Mouse (Mus musculus): Measurements from ENCODE around the gene Necab2. TPM values are rescaled to one million over a fixed set of nuclear protein-coding genes. Genes with fewer than 3 reads are reported as not detected.
A peak's percentile ranks its signal among the peaks of the same experiment; 100 is the strongest.

Gene Necab2
- polyA plus RNA-seq, 1 experiment: 0.30 TPM

DNA sequence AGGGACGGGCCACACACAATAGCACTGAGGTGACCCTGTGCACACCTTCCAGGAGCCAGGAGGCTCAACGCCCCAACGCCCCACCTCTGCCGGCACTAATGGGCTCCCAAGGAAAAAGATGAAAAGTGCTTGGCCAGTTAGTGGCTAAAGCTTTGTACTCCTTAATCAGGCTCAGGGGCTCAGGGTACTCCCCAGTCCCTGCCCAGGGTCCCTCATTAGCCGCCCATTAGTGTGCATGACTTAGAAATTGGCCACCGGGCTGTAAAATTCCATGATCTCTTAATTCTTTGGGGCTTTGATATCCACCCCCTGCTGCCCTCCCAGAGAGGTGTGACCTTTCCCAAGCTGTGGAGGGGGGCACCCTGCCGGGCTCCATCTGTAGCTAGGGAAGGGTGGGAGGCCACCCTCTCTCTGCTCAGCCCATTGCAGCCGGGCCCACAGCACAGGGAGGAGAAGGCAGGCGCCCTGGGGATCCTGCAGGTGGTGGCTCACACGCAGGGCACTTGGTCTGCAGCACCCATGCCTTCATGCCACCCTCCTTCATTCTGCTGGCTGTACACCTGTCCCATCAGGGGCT, 56.8 kb downstream of the Necab2 start:
- TF ChIP-seq POLR2A (IDR thresholded peaks at IDR 0.05; ENCODE audit: low read depth, low read length) (no peak), CTCF (IDR thresholded peaks at IDR 0.05; ENCODE audit: borderline replicate concordance, insufficient read depth, low read length) (no peak)
- Histone ChIP-seq H3K27ac (ENCODE audit: insufficient read depth, low read length) (no peak overlapping the region), H3K4me3 (ENCODE audit: insufficient read depth, low read length) (no peak overlapping the region), H3K4me1 (ENCODE audit: control insufficient read depth, insufficient read depth, low read length) (no peaks in the 10 kb centered on the region)

DNA sequence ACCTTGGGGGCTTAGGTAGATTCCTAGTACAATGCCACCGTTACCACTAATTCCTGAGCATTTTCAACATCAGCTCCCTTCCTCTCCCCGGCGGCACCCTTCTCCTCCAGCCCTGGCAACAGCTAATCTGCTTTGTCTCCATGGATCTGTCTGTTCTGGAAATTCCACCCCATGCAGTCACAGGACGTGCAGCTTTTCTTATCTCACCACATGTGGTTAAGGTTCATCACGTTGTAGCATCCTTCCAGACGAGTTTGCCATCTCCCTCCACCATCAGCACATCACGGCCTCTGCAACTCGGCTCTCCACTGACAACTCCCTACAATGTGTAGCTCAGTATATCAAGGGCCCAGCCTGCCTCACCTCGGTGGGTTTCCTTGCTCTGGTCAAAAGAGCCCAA, 59.0 kb downstream of the Necab2 start:
- no peak for TF ChIP-seq POLR2A (IDR thresholded peaks at IDR 0.05; ENCODE audit: low read depth, low read length)
- TF ChIP-seq CTCF (IDR thresholded peaks at IDR 0.05; ENCODE audit: borderline replicate concordance, insufficient read depth, low read length): no peak
- H3K4me1 ChIP-seq (ENCODE audit: control insufficient read depth, insufficient read depth, low read length): no peaks in the 10 kb centered on the region
- no peak overlapping the region for H3K27ac ChIP-seq (ENCODE audit: insufficient read depth, low read length)
- H3K4me3 ChIP-seq (ENCODE audit: insufficient read depth, low read length): no peak overlapping the region

DNA sequence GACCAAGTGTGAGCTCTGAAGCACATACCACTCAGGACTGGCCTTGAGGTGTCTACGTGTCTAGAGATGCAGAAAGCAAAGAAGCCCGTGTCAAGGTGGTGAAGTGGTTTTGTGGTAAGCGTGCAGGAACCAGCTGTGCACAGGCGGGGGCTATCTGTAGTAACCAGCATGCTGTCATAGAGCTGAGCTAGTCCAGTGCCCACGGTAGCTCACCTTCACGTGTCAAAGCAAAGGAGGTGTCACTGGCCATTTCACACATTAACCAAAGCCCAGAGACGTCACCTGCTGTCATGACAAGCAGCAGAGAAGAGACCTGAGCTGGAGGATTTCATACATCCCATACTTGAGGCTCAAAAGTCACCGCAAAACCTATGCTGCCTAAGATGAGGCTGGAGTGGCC, 59.6 kb downstream of the Necab2 start:
- no peaks in the 10 kb centered on the region for H3K4me1 ChIP-seq (ENCODE audit: control insufficient read depth, insufficient read depth, low read length)
- TF ChIP-seq POLR2A (IDR thresholded peaks at IDR 0.05; ENCODE audit: low read depth, low read length): no peak
- no peak for TF ChIP-seq CTCF (IDR thresholded peaks at IDR 0.05; ENCODE audit: borderline replicate concordance, insufficient read depth, low read length)

DNA sequence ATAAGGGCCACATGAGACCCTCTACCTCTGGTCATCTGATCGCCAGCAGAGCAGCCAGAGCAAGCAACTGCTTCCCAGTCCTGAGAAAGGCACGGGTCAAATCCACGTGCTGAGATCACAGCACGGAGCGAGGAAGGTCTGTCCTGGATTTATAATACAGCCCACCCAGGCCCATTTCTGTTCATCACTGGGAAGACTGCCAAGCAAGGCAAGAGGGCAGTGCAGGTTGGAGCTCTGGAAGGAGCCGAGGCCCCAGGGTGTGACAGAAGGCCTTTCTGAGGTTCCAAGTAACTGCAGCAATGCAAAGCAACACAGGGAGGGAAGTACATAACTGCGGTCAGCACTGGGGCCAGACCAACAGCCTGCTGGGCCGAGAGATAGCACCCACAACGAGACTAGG, 64.0 kb downstream of the Necab2 start:
- TF ChIP-seq CTCF (IDR thresholded peaks at IDR 0.05; ENCODE audit: borderline replicate concordance, insufficient read depth, low read length) (no peak), POLR2A (IDR thresholded peaks at IDR 0.05; ENCODE audit: low read depth, low read length) (no peak)
- H3K4me1 ChIP-seq (ENCODE audit: control insufficient read depth, insufficient read depth, low read length): no peaks in the 10 kb centered on the region
- no peak overlapping the region for H3K4me3 ChIP-seq (ENCODE audit: insufficient read depth, low read length)
- no peak overlapping the region for H3K27ac ChIP-seq (ENCODE audit: insufficient read depth, low read length)

More for the DNA sequence above, 59.6 kb downstream of the Necab2 start:
- no peak overlapping the region for H3K27ac ChIP-seq (ENCODE audit: insufficient read depth, low read length)
- no peak overlapping the region for H3K4me3 ChIP-seq (ENCODE audit: insufficient read depth, low read length)

DNA sequence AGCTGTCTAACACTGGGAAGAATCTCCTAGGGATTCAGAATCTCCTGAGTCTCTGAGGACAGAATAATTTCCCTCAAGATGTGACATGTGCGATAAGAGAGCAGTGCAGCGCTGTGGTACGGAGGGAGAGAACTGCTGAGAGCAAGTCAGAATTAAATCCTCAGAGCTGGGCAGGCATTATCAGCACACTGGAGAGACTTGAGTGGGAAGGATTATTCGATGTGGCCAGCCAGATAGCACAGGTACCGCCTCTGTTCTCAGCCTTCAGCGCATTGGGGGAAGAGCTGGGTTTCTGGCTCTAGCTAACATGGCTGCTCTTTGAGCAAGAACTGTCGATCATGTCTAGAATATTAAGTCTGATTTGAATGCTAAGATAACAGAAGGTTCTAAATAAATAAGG, 65.2 kb downstream of the Necab2 start:
- TF ChIP-seq CTCF (IDR thresholded peaks at IDR 0.05; ENCODE audit: borderline replicate concordance, insufficient read depth, low read length) (no peak), POLR2A (IDR thresholded peaks at IDR 0.05; ENCODE audit: low read depth, low read length) (no peak)
- Histone ChIP-seq H3K4me1 (ENCODE audit: control insufficient read depth, insufficient read depth, low read length) (no peaks in the 10 kb centered on the region), H3K4me3 (ENCODE audit: insufficient read depth, low read length) (no peak overlapping the region), H3K27ac (ENCODE audit: insufficient read depth, low read length) (no peak overlapping the region)

DNA sequence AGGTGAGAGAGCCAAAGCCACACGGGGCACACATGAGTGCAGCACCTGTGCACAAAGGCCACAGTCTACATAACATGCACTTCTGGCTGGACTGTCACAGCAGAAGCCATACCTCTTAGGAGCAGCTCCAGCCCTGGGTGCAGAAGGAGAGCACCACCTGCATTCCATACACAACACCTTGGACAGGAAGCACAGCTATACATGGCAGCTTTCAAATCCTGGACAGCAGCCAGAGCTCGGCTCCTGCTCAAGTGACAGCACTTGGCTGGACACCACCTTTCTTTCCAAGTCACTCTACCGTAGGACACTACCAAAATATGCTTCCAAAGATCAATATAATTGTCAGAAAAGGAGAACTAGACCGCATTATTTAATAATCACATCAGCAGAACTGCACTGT, 66.9 kb downstream of the Necab2 start:
- Histone ChIP-seq H3K4me1 (ENCODE audit: control insufficient read depth, insufficient read depth, low read length) (no peaks in the 10 kb centered on the region), H3K27ac (ENCODE audit: insufficient read depth, low read length) (no peak overlapping the region), H3K4me3 (ENCODE audit: insufficient read depth, low read length) (no peak overlapping the region)
- TF ChIP-seq POLR2A (IDR thresholded peaks at IDR 0.05; ENCODE audit: low read depth, low read length) (no peak), CTCF (IDR thresholded peaks at IDR 0.05; ENCODE audit: borderline replicate concordance, insufficient read depth, low read length) (no peak)

DNA sequence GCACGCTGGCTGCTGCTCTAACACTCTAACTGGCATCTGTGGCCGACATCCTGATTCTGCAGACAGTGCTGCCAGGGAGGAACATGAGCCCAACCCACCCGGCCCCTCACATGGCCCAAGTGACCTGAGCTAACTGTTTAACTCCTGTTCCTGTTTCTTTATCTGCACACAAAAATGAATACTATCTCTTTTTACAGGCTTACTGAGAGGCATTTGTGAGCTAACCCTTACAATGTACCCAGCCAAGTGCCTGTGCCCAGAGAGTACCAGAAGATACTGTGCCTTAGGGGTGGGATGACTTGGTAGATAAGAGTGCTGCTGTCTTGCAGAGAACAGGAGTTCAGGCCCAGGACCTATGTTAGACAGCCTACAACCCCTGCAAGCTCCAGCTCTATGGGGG, 68.4 kb downstream of the Necab2 start:
- TF ChIP-seq POLR2A (IDR thresholded peaks at IDR 0.05; ENCODE audit: low read depth, low read length): no peak
- no peak for TF ChIP-seq CTCF (IDR thresholded peaks at IDR 0.05; ENCODE audit: borderline replicate concordance, insufficient read depth, low read length)

DNA sequence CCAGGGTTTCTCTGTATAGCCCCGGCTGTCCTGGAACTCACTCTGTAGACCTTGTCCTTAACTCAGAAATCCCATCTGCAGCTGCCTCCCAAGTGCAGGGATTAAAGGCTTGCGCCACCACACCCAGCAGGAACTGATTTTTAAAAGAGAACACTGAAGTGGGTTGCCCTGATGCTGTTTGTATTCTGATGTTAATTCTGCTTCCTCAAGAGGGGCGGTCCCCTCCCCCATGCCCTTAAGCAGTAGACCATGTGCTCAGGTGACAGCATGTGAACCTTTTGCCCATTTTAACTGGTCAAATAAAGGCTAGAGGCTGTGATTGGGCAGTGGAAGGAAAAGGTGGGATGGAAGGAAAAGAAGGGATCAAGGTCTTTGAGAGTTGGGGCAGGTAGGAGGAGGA, 69.2 kb downstream of the Necab2 start:
- no peak overlapping the region for H3K27ac ChIP-seq (ENCODE audit: insufficient read depth, low read length)

More for the DNA sequence above, 68.4 kb downstream of the Necab2 start:
- Histone ChIP-seq H3K4me3 (ENCODE audit: insufficient read depth, low read length) (no peak overlapping the region), H3K4me1 (ENCODE audit: control insufficient read depth, insufficient read depth, low read length) (no peaks in the 10 kb centered on the region), H3K27ac (ENCODE audit: insufficient read depth, low read length) (no peak overlapping the region)

DNA sequence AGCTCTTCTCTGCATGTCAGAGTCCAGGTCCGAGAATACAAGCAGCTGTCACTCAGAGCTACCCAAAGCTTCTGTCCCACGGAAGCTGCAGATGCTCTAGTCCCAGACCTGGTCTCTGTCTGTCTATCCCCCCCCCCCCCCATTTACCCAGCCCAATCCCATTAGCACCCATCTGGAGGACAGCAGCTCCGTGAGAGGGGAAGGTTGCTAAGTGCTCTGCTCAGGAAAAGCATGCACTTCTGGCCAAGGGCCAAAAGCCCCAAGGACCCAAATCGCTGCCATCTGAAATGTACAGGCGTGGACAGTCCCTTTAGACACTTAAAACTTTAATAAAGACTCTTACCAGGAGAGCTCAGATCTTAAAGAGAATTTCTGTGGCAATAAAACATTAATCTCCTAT, 70.2 kb downstream of the Necab2 start:
- no peaks in the 10 kb centered on the region for H3K4me1 ChIP-seq (ENCODE audit: control insufficient read depth, insufficient read depth, low read length)
- no peak overlapping the region for H3K27ac ChIP-seq (ENCODE audit: insufficient read depth, low read length)
- H3K4me3 ChIP-seq (ENCODE audit: insufficient read depth, low read length): no peak overlapping the region
- TF ChIP-seq POLR2A (IDR thresholded peaks at IDR 0.05; ENCODE audit: low read depth, low read length) (no peak), CTCF (IDR thresholded peaks at IDR 0.05; ENCODE audit: borderline replicate concordance, insufficient read depth, low read length) (no peak)

More for the DNA sequence above, 69.2 kb downstream of the Necab2 start:
- Histone ChIP-seq H3K4me3 (ENCODE audit: insufficient read depth, low read length) (no peak overlapping the region), H3K4me1 (ENCODE audit: control insufficient read depth, insufficient read depth, low read length) (no peaks in the 10 kb centered on the region)
- TF ChIP-seq POLR2A (IDR thresholded peaks at IDR 0.05; ENCODE audit: low read depth, low read length) (no peak), CTCF (IDR thresholded peaks at IDR 0.05; ENCODE audit: borderline replicate concordance, insufficient read depth, low read length) (no peak)

DNA sequence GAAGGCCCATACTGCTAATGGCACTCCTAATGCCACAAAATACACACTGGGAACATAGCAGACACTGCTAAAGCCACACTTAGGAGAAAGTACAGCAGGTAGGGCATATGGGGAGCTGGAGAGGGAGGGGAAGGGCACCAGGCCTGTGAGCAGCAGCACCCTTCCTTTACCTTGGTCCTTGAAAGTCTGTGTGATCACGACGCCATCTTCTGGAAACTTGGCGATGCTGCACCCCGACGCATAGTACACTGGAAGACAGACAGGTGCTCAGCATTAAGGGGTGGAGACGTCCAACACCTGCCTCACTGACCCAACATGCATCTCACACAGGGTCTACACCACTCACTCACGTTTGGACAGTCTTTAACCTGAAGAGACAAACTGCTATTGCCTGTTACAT, 73.6 kb downstream of the Necab2 start:
- Histone ChIP-seq H3K27ac (ENCODE audit: insufficient read depth, low read length) (no peak overlapping the region), H3K4me1 (ENCODE audit: control insufficient read depth, insufficient read depth, low read length) (no peaks in the 10 kb centered on the region), H3K4me3 (ENCODE audit: insufficient read depth, low read length) (no peak overlapping the region)
- TF ChIP-seq POLR2A (IDR thresholded peaks at IDR 0.05; ENCODE audit: low read depth, low read length): no peak
- peak; percentile 33; the same call in 1 of the 2 replicates for TF ChIP-seq CTCF (IDR thresholded peaks at IDR 0.05; ENCODE audit: borderline replicate concordance, insufficient read depth, low read length)

Other genes starting within 250 kb of the Necab2 start
- gene Hsbp1, start 102.2 kb upstream of the Necab2 start, polyA plus RNA-seq (2011; ENCODE audit: insufficient read length, low read depth, missing spikeins): 224 and 236 TPM in 2 replicates
- 5.6 and 7.1 TPM in 2 replicates for gene Mlycd, start 51.8 kb upstream of the Necab2 start, polyA plus RNA-seq (2011; ENCODE audit: insufficient read length, low read depth, missing spikeins)
- 2.6 and 4.5 TPM in 2 replicates for gene Osgin1, start 12.6 kb upstream of the Necab2 start, polyA plus RNA-seq (2011; ENCODE audit: insufficient read length, low read depth, missing spikeins)
- not detected in 2 replicates for gene Slc38a8, start 55.0 kb downstream of the Necab2 start, polyA plus RNA-seq (2011; ENCODE audit: insufficient read length, low read depth, missing spikeins)
- 114 TPM in 2 replicates for gene Mbtps1, start 112.0 kb downstream of the Necab2 start, polyA plus RNA-seq (2011; ENCODE audit: insufficient read length, low read depth, missing spikeins)
- gene Hsdl1, start 128.5 kb downstream of the Necab2 start, polyA plus RNA-seq (2011; ENCODE audit: insufficient read length, low read depth, missing spikeins): 7.3 and 7.5 TPM in 2 replicates
- gene Dnaaf1, start 128.5 kb downstream of the Necab2 start, polyA plus RNA-seq (2011; ENCODE audit: insufficient read length, low read depth, missing spikeins): not detected in 2 replicates
- gene Taf1c, start 158.5 kb downstream of the Necab2 start, polyA plus RNA-seq (2011; ENCODE audit: insufficient read length, low read depth, missing spikeins): 4.7 and 5.2 TPM in 2 replicates
- gene Adad2, start 166.0 kb downstream of the Necab2 start, polyA plus RNA-seq (2011; ENCODE audit: insufficient read length, low read depth, missing spikeins): not detected in 2 replicates
- gene Kcng4, start 189.0 kb downstream of the Necab2 start, polyA plus RNA-seq (2011; ENCODE audit: insufficient read length, low read depth, missing spikeins): not detected in 2 replicates
- gene Wfdc1, start 219.6 kb downstream of the Necab2 start, polyA plus RNA-seq (2011; ENCODE audit: insufficient read length, low read depth, missing spikeins): not detected in 2 replicates